Mouse (Mus musculus): ENCODE results near the gene Arhgap24.

Gene Arhgap24

DNA sequence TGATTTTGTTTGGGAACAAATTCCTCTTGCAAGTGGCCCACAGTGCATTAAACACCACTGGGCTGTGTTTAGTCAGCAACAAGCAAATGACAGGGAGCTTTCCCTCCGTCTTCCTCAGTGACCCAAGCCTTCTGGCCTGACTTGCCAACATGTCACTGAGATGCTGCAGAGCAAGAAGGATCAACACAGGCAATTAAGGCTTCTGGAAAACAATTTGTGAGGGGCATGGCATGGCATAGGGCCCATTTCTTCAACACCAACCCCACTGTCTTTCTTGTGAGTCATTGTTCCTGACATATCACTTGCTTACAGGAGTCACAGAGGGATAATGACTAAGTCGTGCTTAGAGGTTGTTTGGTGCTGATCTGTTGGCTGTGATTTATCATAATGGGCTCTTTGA is 196.0 kb downstream of the Arhgap24 start:
- DNase-seq (ENCODE audit: low read depth), result no peak

- DNase-seq (ENCODE audit: low read depth), result no peak
Observed at GRCm38 (mm10) chr5:102687673-102688072, 206.5 kb downstream of the Arhgap24 start.

- DNase-seq (ENCODE audit: low read depth), result peak; percentile 3
Observed at GRCm38 (mm10) chr5:102692487-102692886, 211.3 kb downstream of the Arhgap24 start.

DNA sequence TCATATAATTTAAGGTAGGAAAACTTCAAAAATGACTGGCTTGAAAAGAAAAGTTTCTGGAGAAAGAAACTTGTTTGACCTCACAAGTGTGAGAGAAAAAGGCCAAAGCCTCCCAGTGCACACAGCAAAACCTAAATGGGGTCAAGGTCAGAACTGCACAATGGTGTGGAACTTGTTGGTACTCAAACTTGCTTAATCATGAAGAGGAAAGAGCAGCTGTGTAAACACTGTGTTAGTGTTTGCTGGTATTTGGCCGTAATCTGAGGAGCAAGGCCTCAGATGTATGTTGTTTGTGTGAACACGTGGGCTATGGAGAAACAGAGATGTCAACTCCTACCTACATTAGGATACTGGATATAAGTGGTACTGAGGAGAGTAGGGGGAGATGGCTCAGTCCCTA is 212.0 kb downstream of the Arhgap24 start:
- no peak for DNase-seq (ENCODE audit: low read depth)

DNA sequence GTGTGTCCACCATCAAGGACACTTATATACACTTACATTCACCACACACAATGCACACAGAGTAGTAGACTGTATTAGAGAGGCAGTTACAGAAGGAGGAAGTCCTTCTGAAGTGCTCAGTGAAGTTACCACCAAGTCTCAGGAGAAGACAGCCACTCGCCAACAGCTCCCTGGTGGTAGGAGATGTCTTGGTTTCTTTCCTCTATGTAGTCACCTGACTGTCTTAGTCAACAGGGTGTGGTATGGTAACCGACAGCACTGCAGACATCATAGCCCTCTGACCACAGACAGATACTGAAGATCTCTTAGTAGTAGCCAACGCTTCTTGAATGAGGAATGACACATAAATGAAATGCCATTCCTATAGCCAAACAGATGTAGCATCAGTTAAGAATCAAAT is 212.7 kb downstream of the Arhgap24 start:
- DNase-seq (ENCODE audit: low read depth), result no peak

DNA sequence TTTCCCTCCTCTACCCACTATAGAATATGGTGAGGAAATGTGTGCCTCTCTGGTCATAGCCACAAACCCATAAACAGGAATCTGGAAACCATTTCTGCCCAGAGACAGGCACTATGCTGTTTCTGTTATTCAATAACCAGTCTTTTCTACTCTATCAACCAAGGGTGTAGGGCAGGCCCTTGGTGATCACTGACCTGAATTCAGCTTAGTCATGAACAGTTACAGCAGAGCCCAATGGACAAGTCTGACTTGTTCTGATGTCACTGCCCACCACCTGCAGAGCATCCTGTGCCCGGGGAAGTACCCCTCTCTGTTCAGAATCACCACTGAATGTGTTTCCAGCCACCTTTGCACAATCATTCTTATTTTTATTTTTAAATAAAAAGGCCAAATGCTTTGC is 216.6 kb downstream of the Arhgap24 start:
- DNase-seq (ENCODE audit: low read depth), result no peak

DNA sequence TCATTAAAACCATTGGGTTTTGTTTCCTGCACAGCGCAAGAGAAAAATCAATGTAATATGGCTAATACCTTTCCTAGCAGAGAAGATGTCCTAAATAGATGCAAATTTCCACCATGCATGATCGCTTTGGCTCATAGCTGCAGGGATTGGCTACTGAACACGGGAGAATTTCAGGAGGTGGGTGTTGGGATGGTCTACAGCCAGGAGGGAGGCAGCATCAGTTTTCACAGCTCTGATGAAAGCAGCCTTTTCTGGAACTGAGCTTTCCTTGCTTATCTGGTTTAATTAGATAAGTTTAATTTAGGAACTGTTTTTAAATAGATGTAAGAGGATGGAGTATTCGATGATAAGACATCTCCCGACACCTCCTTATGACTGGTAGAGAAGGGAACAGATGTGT is 217.2 kb downstream of the Arhgap24 start:
- no peak for DNase-seq (ENCODE audit: low read depth)

DNA sequence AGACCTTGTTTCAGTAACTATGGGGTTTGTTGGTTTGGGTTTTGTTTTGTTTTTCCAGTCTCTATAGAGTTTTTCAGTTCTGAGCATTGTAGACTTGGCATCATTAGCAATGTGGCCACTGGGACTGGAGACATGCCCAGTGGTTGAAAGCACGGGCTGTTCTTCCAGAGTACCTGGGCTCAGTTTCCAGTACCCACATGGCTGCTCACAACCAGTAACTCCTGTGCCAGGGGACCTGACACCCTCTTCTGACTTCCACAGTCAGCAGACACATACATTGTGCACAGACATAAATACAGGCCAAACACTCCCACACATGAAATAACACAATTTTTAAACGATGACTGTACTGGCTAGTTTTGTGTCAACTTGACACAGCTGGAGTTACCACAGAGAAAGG is 217.7 kb downstream of the Arhgap24 start:
- no peak for DNase-seq (ENCODE audit: low read depth)

- DNase-seq (ENCODE audit: low read depth), result no peak
Observed at GRCm38 (mm10) chr5:102702581-102702980, 221.4 kb downstream of the Arhgap24 start.

- peak; percentile 13 for DNase-seq (ENCODE audit: low read depth)
Observed at GRCm38 (mm10) chr5:102703325-102704099, 222.3 kb downstream of the Arhgap24 start.

GRCm38 (mm10) chr5:102705170-102705569 is 224.0 kb downstream of the Arhgap24 start:
- DNase-seq (ENCODE audit: low read depth), result no peak

GRCm38 (mm10) chr5:102710336-102710735 is 229.1 kb downstream of the Arhgap24 start:
- no peak for DNase-seq (ENCODE audit: low read depth)

GRCm38 (mm10) chr5:102719368-102719972 is 238.3 kb downstream of the Arhgap24 start:
- DNase-seq (ENCODE audit: low read depth), result no peak

DNA sequence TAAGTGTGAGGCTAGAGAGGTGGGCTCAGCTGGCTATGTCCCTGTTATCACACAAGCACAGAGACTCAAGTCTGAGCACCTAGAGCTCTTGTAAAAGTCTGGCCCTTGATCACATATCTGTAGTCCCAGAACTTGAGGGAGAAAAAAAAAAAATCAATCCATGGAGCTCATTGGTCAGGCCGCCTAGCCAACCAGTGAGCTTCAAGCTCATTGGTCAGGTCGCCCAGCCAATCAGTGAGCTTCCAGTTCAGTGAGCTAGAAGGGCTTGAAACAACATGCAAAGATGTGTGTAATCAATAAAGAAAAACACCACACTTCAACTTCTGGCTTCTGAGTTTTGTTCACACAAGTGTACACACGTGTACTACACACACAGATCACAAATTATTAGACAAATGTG is 242.4 kb downstream of the Arhgap24 start:
- no peak for DNase-seq (ENCODE audit: low read depth)

DNA sequence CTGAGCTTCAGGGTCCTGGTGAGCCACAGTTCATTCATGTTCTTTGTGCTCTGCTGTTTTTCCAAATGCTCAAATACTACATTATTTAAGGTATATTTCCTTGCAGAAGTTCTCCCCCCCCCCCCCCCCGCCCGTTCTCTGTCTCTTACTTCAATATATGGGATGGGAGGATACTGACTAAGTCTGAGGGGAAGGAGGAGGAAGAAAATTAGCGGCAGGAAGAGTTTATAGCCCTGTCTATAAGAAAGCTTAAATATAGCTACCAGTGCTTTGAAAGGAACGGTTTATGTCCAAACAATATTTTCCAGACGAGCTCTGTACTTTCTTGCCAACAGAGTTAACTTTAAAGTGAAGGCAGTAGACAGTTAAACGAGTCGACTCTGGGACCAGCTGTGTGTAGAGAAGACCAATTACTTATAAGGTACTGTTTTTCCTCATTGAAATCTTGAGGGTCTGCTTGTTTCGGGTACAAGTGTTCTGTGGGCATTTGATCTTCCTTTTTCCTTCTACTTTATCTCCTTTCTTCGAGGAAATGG is 243.7 kb downstream of the Arhgap24 start:
- DNase-seq (ENCODE audit: low read depth), result no peak

- no peak for DNase-seq (ENCODE audit: low read depth)
Observed at GRCm38 (mm10) chr5:102725365-102725764, 244.2 kb downstream of the Arhgap24 start.

- DNase-seq (ENCODE audit: low read depth), result no peak
Observed at GRCm38 (mm10) chr5:102726985-102727384, 245.8 kb downstream of the Arhgap24 start.

DNA sequence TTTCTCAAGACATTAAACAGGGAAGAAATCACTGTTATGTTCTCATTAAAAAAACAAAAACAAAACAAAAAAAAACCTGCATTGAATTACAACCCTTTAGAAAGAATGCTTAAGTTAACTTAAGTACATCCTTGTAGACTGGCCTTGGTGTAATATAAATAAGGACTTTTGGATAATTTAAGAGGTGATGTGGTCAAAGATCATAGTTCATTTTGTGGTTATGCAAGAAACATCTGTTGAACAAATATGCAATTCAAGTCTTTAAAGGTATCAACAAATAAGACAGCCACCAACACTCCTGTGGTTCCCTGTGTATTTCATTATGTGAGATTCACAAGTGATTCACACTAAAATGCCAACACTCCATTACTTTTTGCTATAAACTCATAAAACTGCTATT is 247.3 kb downstream of the Arhgap24 start:
- no peak for DNase-seq (ENCODE audit: low read depth)

DNA sequence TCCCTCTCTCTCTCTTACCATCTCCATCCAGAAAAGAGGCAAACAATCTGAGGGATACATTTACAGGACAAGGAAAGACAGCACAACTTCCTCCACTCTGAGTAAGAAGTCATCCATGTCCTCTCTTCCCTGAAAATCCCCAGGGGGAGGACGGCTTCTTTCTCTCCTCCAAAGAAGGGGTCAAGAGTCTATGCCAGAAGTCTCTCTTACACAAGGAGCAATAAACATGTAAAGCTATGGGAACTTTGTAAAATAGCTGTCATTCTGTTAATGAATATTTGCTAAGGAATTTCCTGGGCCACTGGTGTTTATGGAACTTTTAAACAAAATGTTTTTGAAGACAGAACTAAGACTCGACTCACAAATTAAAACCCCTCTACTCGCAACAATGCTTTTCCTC is 248.3 kb downstream of the Arhgap24 start:
- no peak for DNase-seq (ENCODE audit: low read depth)

- DNase-seq (ENCODE audit: low read depth), result no peak
Observed at GRCm38 (mm10) chr5:102736131-102736530, 254.9 kb downstream of the Arhgap24 start.

- no peak for DNase-seq (ENCODE audit: low read depth)
Observed at GRCm38 (mm10) chr5:102742554-102743255, 261.5 kb downstream of the Arhgap24 start.

DNA sequence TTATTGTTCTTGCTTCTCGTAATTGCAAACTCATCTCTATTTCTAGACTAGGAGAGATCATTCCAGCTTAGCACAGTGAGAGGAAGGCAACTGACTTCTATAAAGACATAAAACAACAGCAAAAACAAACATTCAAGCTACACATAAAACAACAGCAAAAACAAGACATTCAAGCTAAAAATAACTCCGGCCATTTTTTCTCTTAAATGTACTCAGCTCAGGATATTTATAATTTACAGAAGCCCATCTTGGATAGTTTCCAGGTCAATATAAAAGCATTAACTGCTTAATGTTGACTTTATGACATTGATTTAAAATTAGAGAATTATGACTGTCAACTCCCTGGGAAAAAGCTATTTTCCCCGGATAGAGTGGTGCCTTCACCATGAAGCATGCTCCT is 262.2 kb downstream of the Arhgap24 start:
- no peak for DNase-seq (ENCODE audit: low read depth)

DNA sequence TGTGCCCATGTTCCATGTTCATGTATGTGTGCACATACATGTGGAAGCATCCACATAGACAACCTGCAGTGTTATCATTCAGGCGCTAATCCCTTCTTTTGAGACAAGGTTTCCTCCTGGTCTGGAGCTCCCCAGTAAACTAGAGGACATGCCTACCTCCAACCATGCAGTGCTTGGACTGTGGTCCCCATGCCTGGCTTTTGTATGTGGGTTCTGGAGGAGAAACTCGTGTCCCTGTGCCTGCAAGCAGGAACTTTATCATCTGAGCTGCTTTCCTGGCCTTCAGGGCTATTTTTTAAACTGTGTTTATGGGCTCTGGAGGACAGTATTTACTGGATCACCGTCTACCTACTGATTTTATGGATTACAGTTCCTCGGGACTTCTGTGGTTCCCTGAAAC is 262.9 kb downstream of the Arhgap24 start:
- no peak for DNase-seq (ENCODE audit: low read depth)
